Mouse (Mus musculus) forebrain, embryonic 14.5 days (tissue): ENCODE measurements at regions not wholly inside any gene's neighbourhood (a gene's known extent, or its start where the extent isn't known, plus 50 kb on each side); places are given as distances from the start of the nearest gene placed in this dataset.

Experiments
- ATAC-seq: fragments of 200-750 bp; cut with Nextera tagmentation; 2 replicates; pipeline ENCODE4 v1.8.0; 2017; ENCODE audit warnings: mild to moderate bottlenecking, moderate library complexity
- DNase-seq: peaks from one replicate; pipeline ENCODE4 v3.0.0-alpha.2; 2015; ENCODE audit warnings: low spot score
- H3K27ac ChIP-seq: fragments of 300-500 bp; sonication (generic); 2 replicates; pipeline ENCODE4 v1.5.1; 2014; ENCODE audit warnings: low read depth, mild to moderate bottlenecking, control low read depth, low read length, moderate library complexity
- H3K27me3 ChIP-seq: fragments of 300-500 bp; sonication (generic); replicated peaks from 2 replicates; pipeline ENCODE4 v1.6.1; 2014; ENCODE audit warnings: low read length, control low read depth, mixed read lengths; ENCODE audit not compliant: control insufficient read depth, insufficient read depth
- H3K36me3 ChIP-seq: fragments of 300-500 bp; sonication (generic); 2 replicates; pipeline ENCODE4 v1.6.1; 2014; ENCODE audit warnings: low read length, control low read depth; ENCODE audit not compliant: control insufficient read depth, insufficient read depth
- H3K4me1 ChIP-seq: fragments of 300-500 bp; sonication (generic); 2 replicates; pipeline ENCODE4 v1.6.1; 2014; ENCODE audit warnings: antibody characterized with exemption, low read length, control low read depth; ENCODE audit not compliant: control insufficient read depth, insufficient read depth
- H3K4me2 ChIP-seq: fragments of 300-500 bp; sonication (generic); 2 replicates; pipeline ENCODE4 v1.6.1; 2014; ENCODE audit warnings: mild to moderate bottlenecking, control low read depth, low read length
- H3K4me3 ChIP-seq: fragments of 300-500 bp; sonication (generic); 2 replicates; pipeline ENCODE4 v1.5.1; 2014; ENCODE audit warnings: low read depth, low read length, control low read depth
- H3K9ac ChIP-seq: fragments of 300-500 bp; sonication (generic); 2 replicates; pipeline ENCODE4 v1.6.1; 2014; ENCODE audit warnings: mild to moderate bottlenecking, low read length, control low read depth, moderate library complexity
- H3K9me3 ChIP-seq: fragments of 300-500 bp; sonication (generic); replicated peaks from 2 replicates; pipeline ENCODE4 v1.6.1; 2016; ENCODE audit warnings: low read length, control low read depth, mixed read lengths; ENCODE audit not compliant: control insufficient read depth
- WGBS: fragments of 180-500 bp; shearing (Covaris S2); extraction: QIAGEN DNeasy Blood & Tissue Kit; methylation state at CpG from one replicate; pipeline ENCODE4 v1.1.7; 2014; 5-methylcytosine and 5-hydroxymethylcytosine counted together

DNA sequence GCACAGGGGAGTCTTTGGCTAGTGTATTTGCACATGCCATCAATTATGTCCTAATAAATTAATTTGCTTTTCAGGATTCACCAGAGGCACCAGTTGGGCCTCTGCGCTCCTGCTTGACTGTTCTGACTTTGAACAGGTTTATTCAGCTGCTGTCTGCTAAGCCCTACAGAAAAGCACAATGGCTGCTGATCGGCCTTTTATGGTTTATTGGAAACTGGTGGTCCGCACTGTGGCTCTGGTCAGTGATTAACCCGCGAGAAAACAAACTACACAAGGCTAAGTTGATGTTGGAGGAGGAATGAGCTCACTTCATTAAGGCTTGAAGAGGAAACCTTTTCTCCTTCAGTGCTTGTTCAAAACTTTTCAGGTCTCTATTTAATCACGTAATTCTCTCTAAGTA lies 208.4 kb upstream of the Gpr101 start:
- Histone ChIP-seq H3K4me2 (no peak overlapping the region), H3K36me3 (no peaks in the 10 kb centered on the region), H3K9me3 (no peaks in the 10 kb centered on the region), H3K27me3 (no peaks in the 10 kb centered on the region), H3K9ac (no peak overlapping the region), H3K27ac (no peak overlapping the region), H3K4me3 (no peak overlapping the region), H3K4me1 (no peaks in the 10 kb centered on the region)
- ATAC-seq (peak; percentile 52; the same call in 1 of the 2 replicates), DNase-seq (peak; percentile 41)
- WGBS, result 39% methylated on average over 6 of the region's 6 CpGs

DNA sequence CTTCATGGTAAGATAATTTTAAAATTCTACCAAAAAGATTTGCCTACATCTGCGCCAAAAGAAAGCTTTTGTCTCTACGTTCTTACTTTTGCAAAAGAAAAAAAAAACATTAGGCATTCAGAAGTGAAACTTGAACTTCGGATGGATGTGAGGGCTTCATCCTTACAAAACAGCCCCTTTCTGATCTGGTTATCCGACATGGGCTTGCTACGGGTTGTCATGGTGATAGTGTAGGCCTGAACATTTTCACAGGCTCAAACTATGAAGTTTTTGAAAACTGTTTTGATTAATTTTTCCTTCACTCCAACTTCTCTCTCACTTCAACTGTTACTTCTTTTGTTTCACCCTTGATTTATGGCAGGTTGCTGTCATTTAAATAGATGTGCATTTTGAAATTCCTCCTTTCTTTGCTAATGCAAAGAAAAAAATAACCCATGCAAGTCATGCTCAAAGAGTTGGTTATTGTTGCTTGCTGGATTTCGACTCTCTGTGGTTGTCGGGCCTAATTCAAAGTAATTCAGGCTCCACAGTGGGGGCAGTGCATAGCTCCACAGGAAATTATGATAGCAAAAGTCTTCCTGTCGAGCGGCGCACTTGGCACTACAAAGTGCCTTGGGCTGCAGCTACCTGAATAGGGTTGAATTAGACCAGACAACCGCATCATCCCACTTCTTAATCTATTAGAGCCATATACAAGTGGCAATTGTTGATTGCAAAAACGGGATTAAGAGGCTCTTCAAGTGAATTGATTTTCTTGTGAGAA lies 205.7 kb upstream of the Gpr101 start:
- H3K9ac ChIP-seq, result no peak overlapping the region
- ATAC-seq (no peak), DNase-seq (peak; percentile 12)
- no peaks in the 10 kb centered on the region for H3K27me3 ChIP-seq
- no peak overlapping the region for H3K4me3 ChIP-seq
- H3K27ac ChIP-seq, result no peak overlapping the region
- H3K4me2 ChIP-seq, result 0 out of 2 replicates have a peak overlapping the region, but pooled peaks have one; percentile 12
- WGBS, result 53% methylated on average over 12 of the region's 12 CpGs
- H3K9me3 ChIP-seq, result no peaks in the 10 kb centered on the region
- no peaks in the 10 kb centered on the region for H3K36me3 ChIP-seq
- no peaks in the 10 kb centered on the region for H3K4me1 ChIP-seq

DNA sequence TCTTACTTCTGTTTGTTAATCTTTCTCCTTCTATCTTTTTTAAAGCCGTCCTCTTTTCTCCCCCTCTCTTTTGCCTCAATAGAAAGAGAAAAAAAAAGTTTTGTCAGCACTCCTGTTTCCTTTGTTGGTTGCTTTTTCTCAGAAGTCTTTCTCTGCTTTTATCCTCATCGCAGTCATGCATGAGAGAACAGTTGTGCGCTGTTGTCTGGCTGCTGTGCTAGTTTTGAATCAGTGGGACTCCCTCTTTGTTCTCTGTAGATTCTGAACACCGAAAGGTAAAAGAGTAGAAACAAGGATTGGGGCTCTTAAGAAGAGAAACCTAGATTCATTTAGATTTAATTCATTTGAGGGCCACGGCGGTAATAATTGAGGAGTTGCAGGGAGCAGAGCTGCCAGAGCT lies 204.9 kb upstream of the Gpr101 start:
- ATAC-seq (no peak), DNase-seq (no peak)
- Histone ChIP-seq H3K27me3 (no peaks in the 10 kb centered on the region), H3K36me3 (no peaks in the 10 kb centered on the region), H3K4me1 (no peaks in the 10 kb centered on the region), H3K27ac (no peak overlapping the region), H3K9ac (no peak overlapping the region), H3K4me3 (no peak overlapping the region), H3K4me2 (0 out of 2 replicates have a peak overlapping the region, but pooled peaks have one; percentile 12), H3K9me3 (no peaks in the 10 kb centered on the region)
- WGBS, result 37% methylated on average over 6 of the region's 6 CpGs

DNA sequence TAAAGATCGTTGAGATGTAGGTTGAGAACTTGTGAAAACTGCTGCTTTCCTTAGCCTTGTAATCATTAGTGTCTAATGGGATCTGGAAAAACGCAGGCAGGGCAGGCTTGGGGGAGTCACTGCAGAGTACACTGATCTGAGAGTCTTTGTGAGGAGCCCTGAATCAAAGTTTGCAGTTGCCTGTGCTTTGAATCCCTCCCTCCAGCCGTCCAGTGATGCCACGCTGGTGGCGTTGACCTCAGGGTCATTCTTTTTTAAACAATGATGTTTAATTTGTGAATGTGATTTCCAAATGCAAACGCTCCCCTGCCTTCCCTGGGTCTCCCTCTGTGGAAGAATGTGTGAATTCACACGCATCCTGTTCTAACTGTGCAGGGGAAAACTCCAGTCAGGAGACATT lies 204.4 kb upstream of the Gpr101 start:
- Histone ChIP-seq H3K4me1 (no peaks in the 10 kb centered on the region), H3K4me2 (0 out of 2 replicates have a peak overlapping the region, but pooled peaks have one; percentile 12), H3K9me3 (no peaks in the 10 kb centered on the region), H3K36me3 (no peaks in the 10 kb centered on the region), H3K27me3 (no peaks in the 10 kb centered on the region), H3K9ac (no peak overlapping the region), H3K27ac (no peak overlapping the region), H3K4me3 (no peak overlapping the region)
- no peak for DNase-seq
- 40% methylated on average over 7 of the region's 7 CpGs for WGBS
- ATAC-seq, result no peak

DNA sequence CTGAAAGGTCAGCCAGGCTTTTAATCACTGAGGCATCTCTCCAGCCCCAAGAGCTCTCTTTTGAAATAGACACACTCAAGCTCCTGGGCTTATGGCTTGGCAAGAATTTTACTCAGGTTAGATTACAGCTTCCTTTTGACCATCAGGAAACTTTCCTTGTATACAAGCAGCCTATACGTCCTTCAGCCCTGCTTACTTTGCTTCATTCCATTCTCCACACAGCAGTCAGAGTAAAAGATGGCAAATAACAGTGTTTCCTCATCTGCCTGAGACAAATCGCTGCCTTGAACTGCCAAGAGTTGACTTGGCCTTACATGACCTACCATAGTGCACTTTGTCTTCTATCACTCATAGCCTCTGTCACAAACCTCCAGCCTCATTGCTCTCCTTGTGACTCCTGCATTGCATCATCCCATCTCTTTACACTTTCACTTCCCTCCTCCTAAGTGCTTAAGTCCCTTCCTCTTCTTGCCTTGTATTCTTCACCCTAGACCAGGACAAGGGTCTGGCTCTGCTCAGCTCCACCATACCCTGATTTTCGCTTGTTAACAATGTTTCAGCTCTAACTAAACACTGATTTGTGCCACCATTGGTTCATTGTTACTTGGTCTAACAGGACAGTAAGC lies 203.2 kb upstream of the Gpr101 start:
- Histone ChIP-seq H3K36me3 (no peaks in the 10 kb centered on the region), H3K9me3 (no peaks in the 10 kb centered on the region), H3K4me2 (no peak overlapping the region), H3K27ac (no peak overlapping the region), H3K27me3 (no peaks in the 10 kb centered on the region), H3K4me3 (no peak overlapping the region), H3K9ac (no peak overlapping the region), H3K4me1 (no peaks in the 10 kb centered on the region)
- no peak for ATAC-seq
- WGBS, result 68% methylated on average over 3 of the region's 3 CpGs
- no peak for DNase-seq

DNA sequence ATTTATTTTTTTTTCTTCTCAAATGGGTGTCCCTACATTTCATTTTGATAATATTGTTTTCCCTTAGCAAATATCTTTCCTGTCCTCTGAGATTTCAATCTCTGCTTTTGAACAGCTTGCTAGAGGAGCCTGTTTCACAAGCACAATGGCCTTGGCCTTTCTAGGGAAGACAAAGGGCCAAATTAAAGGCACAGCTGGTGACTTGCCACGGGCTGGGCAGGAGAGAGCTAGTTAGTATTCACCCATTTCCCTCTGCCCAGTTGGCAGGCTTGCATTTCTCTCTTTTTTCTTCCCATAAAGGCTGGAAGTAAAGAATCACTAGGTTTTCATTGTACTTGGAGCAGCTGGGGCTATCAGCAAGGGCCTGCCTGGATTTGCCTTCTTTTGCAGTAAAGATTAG lies 188.9 kb upstream of the Gpr101 start:
- DNase-seq (peak; percentile 75), ATAC-seq (peak; percentile 85)
- WGBS, result 15% methylated on average over 1 of the region's 1 CpGs
- Histone ChIP-seq H3K4me3 (no peak overlapping the region), H3K9me3 (no peaks in the 10 kb centered on the region), H3K4me1 (no peaks in the 10 kb centered on the region), H3K27me3 (no peaks in the 10 kb centered on the region), H3K4me2 (no peak overlapping the region), H3K36me3 (no peaks in the 10 kb centered on the region), H3K27ac (0 out of 2 replicates have a peak overlapping the region, but pooled peaks have one; percentile 24), H3K9ac (no peak overlapping the region)

DNA sequence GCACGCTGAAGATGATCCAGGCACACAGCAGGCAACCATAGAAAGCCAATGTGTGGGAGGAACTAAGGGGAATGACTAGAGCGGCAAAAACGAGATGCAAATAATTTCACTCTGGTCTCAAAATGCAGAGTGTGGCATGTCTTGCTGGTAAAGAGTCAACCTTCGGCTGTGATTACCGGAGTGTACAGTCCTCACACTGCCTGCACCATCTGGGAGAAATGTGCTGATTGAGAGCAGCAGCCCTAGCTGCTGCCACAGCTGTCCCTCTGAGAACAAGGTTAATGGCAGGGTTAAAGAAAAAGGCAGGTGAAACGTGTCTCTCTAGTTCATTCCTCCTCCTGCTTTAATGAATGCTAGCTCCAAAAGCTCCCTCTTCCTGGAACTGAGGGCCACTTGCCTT lies 173.2 kb upstream of the Gpr101 start:
- H3K4me1 ChIP-seq, result no peaks in the 10 kb centered on the region

DNA sequence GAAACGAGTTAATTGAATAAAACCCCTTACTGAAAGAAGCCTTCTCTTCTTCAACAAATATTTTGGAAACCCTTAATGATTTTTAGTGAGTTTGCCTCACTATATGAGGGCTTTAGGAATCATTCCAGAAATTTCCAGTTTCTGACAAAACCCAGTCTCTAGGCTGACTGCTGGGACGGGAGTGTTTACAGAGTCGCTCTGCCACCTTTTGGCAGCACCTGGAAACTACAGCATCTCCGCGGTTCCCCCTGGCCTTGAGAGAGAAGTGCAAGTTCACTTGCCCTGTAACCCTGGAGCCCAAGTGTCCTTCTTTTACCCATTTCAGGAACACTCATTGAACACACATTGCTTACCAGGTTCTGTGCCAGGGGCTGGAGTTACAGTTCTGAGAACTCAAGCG lies 171.4 kb upstream of the Gpr101 start:
- no peaks in the 10 kb centered on the region for H3K36me3 ChIP-seq

More for the DNA sequence above, 173.2 kb upstream of the Gpr101 start:
- WGBS, result 55% methylated on average over 6 of the region's 6 CpGs
- H3K27me3 ChIP-seq, result no peaks in the 10 kb centered on the region
- no peak overlapping the region for H3K27ac ChIP-seq
- no peak overlapping the region for H3K4me3 ChIP-seq
- H3K9ac ChIP-seq, result no peak overlapping the region
- H3K4me2 ChIP-seq, result no peak overlapping the region
- H3K36me3 ChIP-seq, result no peaks in the 10 kb centered on the region
- no peak for ATAC-seq
- peak; percentile 2 for DNase-seq
- H3K9me3 ChIP-seq, result no peaks in the 10 kb centered on the region

DNA sequence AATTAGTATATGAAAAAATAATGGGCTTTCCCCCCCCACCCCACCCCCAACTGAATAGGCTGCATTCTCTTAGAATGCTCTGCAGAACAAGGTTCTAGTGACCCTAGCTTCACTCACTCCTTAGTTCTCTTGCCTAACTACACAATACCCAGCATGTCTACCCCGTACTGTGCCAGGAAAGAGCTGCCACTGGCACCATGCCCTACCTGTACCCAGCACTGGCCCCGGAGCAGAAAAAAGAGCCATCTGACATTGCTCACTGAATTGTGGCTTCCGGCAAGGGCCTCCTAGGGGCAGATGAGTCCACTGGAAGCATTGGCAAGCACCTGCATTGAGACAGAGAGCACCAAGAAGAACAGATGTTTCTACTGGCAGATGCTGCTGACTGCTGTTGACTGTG lies 156.0 kb upstream of the Gpr101 start:
- DNase-seq (no peak), ATAC-seq (no peak)
- WGBS, result 68% methylated on average over 3 of the region's 3 CpGs
- Histone ChIP-seq H3K9me3 (no peaks in the 10 kb centered on the region), H3K4me2 (no peak overlapping the region), H3K4me3 (no peak overlapping the region), H3K9ac (no peak overlapping the region), H3K27ac (no peak overlapping the region), H3K36me3 (no peaks in the 10 kb centered on the region), H3K4me1 (no peaks in the 10 kb centered on the region), H3K27me3 (no peaks in the 10 kb centered on the region)

More for the DNA sequence above, 171.4 kb upstream of the Gpr101 start:
- ATAC-seq, result peak; percentile 29; the same call in 1 of the 2 replicates
- Histone ChIP-seq H3K27ac (no peak overlapping the region), H3K27me3 (no peaks in the 10 kb centered on the region), H3K9me3 (no peaks in the 10 kb centered on the region), H3K4me3 (no peak overlapping the region), H3K4me1 (no peaks in the 10 kb centered on the region), H3K9ac (no peak overlapping the region), H3K4me2 (no peak overlapping the region)
- DNase-seq, result peak; percentile 53
- WGBS, result 28% methylated on average over 6 of the region's 6 CpGs
